Comparison of ENCODE assay signal across 16 mouse cellular contexts in the genomic region with DNA sequence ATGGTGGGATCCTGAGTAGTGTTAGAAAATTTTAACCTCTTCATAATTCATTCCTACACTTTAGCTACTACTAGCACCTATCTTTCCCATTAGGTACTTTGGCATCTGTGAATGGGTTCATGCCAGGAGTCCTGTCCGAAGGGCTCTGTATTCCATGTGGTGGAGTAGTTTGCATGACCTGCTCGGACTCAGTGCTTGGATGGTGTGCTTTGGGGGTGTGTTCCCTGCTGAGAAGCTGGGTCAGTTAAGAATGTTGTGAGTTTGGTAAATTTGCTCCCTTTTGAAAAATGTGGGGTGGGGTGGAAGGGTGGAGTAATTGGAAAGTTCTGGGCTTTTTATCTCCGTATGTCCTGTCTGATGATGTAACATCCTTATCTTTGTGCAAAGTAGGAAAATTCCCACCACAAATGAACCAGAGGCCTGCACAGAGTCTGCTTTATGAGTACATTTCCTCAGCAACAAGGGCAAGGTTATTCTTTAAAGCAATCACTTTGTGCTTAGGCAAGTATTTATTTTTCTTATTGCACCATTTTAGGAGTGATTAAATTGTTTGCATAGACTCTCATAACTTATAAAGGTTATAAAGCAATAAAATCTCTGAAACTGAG.
"Had no signal": no experiment of that assay in that cellular context is flagged by ENCODE, and none has a peak within 500 bp of the region (broad histone marks: within the 10 kb centered on the region; RNA-seq: fewer than 3 reads in every experiment).

No protein-coding gene starts in this region.

- H3K36me3 ChIP-seq: limb, embryonic 12.5 days; liver, embryonic 13.5 days; midbrain, embryonic 15.5 days; neural tube, embryonic 12.5 days had no signal

- H3K4me2 ChIP-seq: limb, embryonic 12.5 days; liver, embryonic 13.5 days; midbrain, embryonic 11.5 days; midbrain, embryonic 15.5 days; neural tube, embryonic 12.5 days had no signal

- H3K27ac ChIP-seq: layer of hippocampus, adult 2 months; limb, embryonic 12.5 days; liver, embryonic 13.5 days; macrophage; midbrain, embryonic 15.5 days; neural tube, embryonic 12.5 days had no signal

- DNase-seq: kidney, postnatal 10 days; kidney, postnatal 4 days; liver; liver, embryonic 13.5 days; liver, postnatal 0 days; right cerebral cortex, postnatal 4 days; spleen, adult 18-20 months; thymus, adult 18-20 months; thymus, postnatal 14 days had no signal

- H3K27me3 ChIP-seq: limb, embryonic 12.5 days; liver, embryonic 13.5 days; megakaryocyte, embryonic 14.5 days; midbrain, embryonic 15.5 days; neural tube, embryonic 12.5 days had no signal

- H3K4me3 ChIP-seq: layer of hippocampus, adult 2 months; limb, embryonic 12.5 days; liver, embryonic 13.5 days; megakaryocyte, embryonic 14.5 days; midbrain, embryonic 15.5 days; neural tube, embryonic 12.5 days had no signal

- H3K9ac ChIP-seq: limb, embryonic 12.5 days; liver, embryonic 13.5 days; liver, postnatal 0 days; midbrain, embryonic 15.5 days; neural tube, embryonic 12.5 days had no signal

- H3K9me3 ChIP-seq: limb, embryonic 12.5 days; liver, embryonic 13.5 days; megakaryocyte, embryonic 14.5 days; midbrain, embryonic 15.5 days; neural tube, embryonic 12.5 days had no signal

- H3K4me1 ChIP-seq: limb, embryonic 12.5 days; liver, embryonic 13.5 days; megakaryocyte, embryonic 14.5 days; midbrain, embryonic 15.5 days; neural tube, embryonic 12.5 days had no signal

- ATAC-seq: liver, postnatal 0 days; midbrain, embryonic 15.5 days had no signal
